Mouse (Mus musculus) heart, adult 2 months (tissue): ENCODE results near the gene Ppp1r37. TPM values are rescaled to one million over a fixed set of nuclear protein-coding genes. Genes with fewer than 3 reads are reported as not detected.

ENCODE experiments used
- DNase-seq, 2 experiments: peaks; one replicate each; pipeline ENCODE4 v3.0.0; 2021
- H3K27ac ChIP-seq: fragments of 200-600 bp; 2 replicates; pipeline ENCODE4 v1.8.1; 2022
- H3K27me3 ChIP-seq: fragments of 200-500 bp; 2 replicates; pipeline ENCODE4 v1.6.1; 2012; ENCODE audit warnings: mild to moderate bottlenecking, low read length, inconsistent platforms, mixed read lengths; ENCODE audit not compliant: control insufficient read depth, insufficient read depth
- H3K36me3 ChIP-seq: fragments of 200-500 bp; 2 replicates; pipeline ENCODE4 v1.6.1; 2012; ENCODE audit warnings: low read length, inconsistent platforms; ENCODE audit not compliant: control insufficient read depth, insufficient read depth
- H3K4me1 ChIP-seq: fragments of 200-500 bp; 2 replicates; pipeline ENCODE4 v1.6.1; 2011; ENCODE audit warnings: low read length; ENCODE audit not compliant: control insufficient read depth, insufficient read depth
- H3K4me3 ChIP-seq: fragments of 200-600 bp; 2 replicates; pipeline ENCODE4 v1.8.1; 2022
- H3K79me2 ChIP-seq: fragments of 200-500 bp; replicated peaks from 2 replicates; pipeline ENCODE4 v1.6.1; 2012; ENCODE audit warnings: mild to moderate bottlenecking, inconsistent platforms, low read length, moderate library complexity, mixed read lengths; ENCODE audit not compliant: control insufficient read depth, insufficient read depth
- H3K9ac ChIP-seq: fragments of 200-500 bp; 2 replicates; pipeline ENCODE4 v1.6.1; 2012; ENCODE audit warnings: low read depth, mild to moderate bottlenecking, control low read depth, inconsistent platforms, low read length, mixed read lengths
- CTCF ChIP-seq: fragments of 200-600 bp; IDR thresholded peaks from 2 replicates; pipeline ENCODE4 v1.8.1; 2022; ENCODE audit warnings: antibody characterized with exemption, mild to moderate bottlenecking, moderate library complexity
- EP300 ChIP-seq: fragments of 200-500 bp; IDR thresholded peaks from 2 replicates; pipeline ENCODE4 v1.6.1; 2011; ENCODE audit warnings: low read depth, low read length, control low read depth; ENCODE audit not compliant: insufficient read depth
- POLR2A ChIP-seq: fragments of 200-500 bp; IDR thresholded peaks from 2 replicates; pipeline ENCODE4 v1.6.1; 2011; ENCODE audit warnings: mild to moderate bottlenecking, low read depth, low read length, control low read depth; ENCODE audit not compliant: insufficient read depth
- WGBS: fragments of 180-500 bp; shearing (Covaris S2); methylation state at CpG from one replicate; pipeline ENCODE4 v1.1.7; 2018; 5-methylcytosine and 5-hydroxymethylcytosine counted together
- intact Hi-C: fragments of 180-260 bp; cut with DNase I; formaldehyde crosslinking; loops from one replicate; pipeline ENCODE4 v1.15.1; 2025
- polyA plus RNA-seq: library from polyadenylated mRNA; depleted of rRNA; stranded (reverse); fragments of >200 nt; gene quantifications from 2 replicates; pipeline ENCODE4 v1.2.3, GENCODE M21; 2012
- total RNA-seq, 2 experiments: library from RNA; stranded (reverse); gene quantifications; 2 replicates each; pipeline ENCODE4 v1.2.3; 2021

The Ppp1r37 gene
- total and polyA plus RNA-seq, 3 experiments, result 58.0 to 69.5 (median 66.4) TPM

DNA sequence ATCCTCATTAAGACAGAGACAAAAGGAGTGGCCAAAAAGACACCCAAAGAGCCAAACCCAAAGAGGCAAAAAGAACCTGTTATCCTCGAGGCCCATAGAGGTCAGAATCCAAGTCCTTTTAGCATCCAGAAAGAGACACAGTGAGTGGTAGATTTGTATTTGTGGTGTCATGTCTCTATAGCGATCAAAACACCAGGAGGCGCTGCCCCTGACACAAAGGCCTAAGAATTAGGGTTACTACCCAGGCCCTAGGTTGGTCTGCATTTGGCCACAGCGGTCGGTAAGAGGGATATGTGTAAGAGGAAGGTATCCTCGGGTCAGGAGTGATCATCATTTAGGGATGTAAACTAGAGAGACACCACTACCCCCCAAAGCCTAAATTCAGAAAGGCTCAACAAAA is 56.5 kb downstream of the Ppp1r37 start:
- intact Hi-C loops, result no loop called here
- WGBS, result 65% methylated on average over 6 of the region's 6 CpGs
- no peaks in the 10 kb centered on the region for H3K27me3 ChIP-seq
- H3K9ac ChIP-seq, result no peak overlapping the region
- no peaks in the 10 kb centered on the region for H3K79me2 ChIP-seq
- no peaks in the 10 kb centered on the region for H3K36me3 ChIP-seq
- H3K27ac ChIP-seq, result no peak overlapping the region
- TF ChIP-seq POLR2A, result no peak
- peak; percentile 28 for TF ChIP-seq CTCF
- H3K4me1 ChIP-seq, result peaks cover 6% of the 10 kb centered on the region
- no peak overlapping the region for H3K4me3 ChIP-seq
- no peak for DNase-seq

DNA sequence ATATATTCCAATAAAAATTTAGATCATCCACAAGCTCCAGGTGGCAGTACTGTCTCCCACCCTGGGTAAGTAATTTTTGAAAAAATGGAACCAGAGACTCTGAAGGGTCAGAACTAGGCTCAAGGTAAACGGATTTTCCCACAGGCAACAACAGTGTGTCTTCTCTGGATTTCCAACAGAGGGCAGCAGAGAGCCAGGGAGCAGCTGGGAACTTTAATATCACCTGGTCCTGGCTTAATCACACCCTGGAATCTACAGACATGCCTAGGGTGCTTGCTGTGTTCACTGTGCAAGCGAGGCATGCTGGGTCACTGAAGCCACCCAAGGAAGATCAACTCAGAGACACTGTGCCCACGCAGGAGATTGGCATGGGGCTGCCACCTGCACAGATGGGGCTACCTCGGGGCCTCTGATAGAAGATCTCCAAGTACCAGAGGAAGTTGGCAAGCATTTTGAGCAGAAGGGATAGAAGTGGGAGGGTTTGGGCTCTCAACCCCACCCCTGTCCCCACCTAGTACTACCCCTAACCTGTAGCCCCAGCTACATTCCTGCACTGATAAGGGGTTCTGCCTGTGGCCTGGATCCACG is 59.3 kb downstream of the Ppp1r37 start:
- intact Hi-C loops, result loop anchor here (2.0 kb wide), 1 partner anchor 115 kb away; no protein-coding TSS in a partner anchor
- no peak overlapping the region for H3K27ac ChIP-seq
- peak in 1 of 2 experiments; percentile 44 for DNase-seq

DNA sequence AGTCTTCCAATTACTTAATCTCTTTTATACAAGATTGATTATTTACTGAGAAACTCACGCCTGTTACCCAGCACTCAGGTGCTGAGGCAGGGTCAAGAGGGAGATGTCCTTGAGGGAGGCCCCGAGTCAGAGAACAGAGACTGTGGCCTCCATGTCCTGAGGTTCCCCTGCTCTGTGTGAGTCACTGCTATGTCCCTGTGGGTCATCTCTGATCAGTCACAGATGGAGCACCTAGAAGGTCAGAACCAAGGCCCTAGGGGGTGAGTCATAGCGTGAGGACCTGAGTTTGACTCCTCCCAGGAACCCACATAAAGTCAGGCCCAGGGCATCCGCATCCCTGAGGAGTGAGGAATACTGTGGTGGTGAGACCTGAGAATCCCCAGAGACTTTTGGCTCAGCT is 61.2 kb downstream of the Ppp1r37 start:
- Histone ChIP-seq H3K79me2 (no peaks in the 10 kb centered on the region), H3K9ac (no peak overlapping the region), H3K4me3 (no peak overlapping the region), H3K4me1 (no peaks in the 10 kb centered on the region), H3K27ac (no peak overlapping the region), H3K36me3 (no peaks in the 10 kb centered on the region), H3K27me3 (no peaks in the 10 kb centered on the region)
- intact Hi-C loops, result loop anchor here (2.0 kb wide), 1 partner anchor 117 kb away; no protein-coding TSS in a partner anchor
- no peak for DNase-seq
- no peak for TF ChIP-seq EP300
- no peak for TF ChIP-seq CTCF
- no peak for TF ChIP-seq POLR2A
- 75% methylated on average over 4 of the region's 4 CpGs for WGBS

More for the DNA sequence above, 59.3 kb downstream of the Ppp1r37 start:
- peaks cover 3% of the 10 kb centered on the region for H3K4me1 ChIP-seq
- H3K79me2 ChIP-seq, result no peaks in the 10 kb centered on the region
- H3K27me3 ChIP-seq, result no peaks in the 10 kb centered on the region
- WGBS, result 28% methylated on average over 5 of the region's 5 CpGs
- no peak overlapping the region for H3K9ac ChIP-seq
- H3K4me3 ChIP-seq, result no peak overlapping the region
- H3K36me3 ChIP-seq, result no peaks in the 10 kb centered on the region
- TF ChIP-seq EP300 (no peak), POLR2A (no peak), CTCF (peak; percentile 99; the same call in 1 of the 2 replicates)

DNA sequence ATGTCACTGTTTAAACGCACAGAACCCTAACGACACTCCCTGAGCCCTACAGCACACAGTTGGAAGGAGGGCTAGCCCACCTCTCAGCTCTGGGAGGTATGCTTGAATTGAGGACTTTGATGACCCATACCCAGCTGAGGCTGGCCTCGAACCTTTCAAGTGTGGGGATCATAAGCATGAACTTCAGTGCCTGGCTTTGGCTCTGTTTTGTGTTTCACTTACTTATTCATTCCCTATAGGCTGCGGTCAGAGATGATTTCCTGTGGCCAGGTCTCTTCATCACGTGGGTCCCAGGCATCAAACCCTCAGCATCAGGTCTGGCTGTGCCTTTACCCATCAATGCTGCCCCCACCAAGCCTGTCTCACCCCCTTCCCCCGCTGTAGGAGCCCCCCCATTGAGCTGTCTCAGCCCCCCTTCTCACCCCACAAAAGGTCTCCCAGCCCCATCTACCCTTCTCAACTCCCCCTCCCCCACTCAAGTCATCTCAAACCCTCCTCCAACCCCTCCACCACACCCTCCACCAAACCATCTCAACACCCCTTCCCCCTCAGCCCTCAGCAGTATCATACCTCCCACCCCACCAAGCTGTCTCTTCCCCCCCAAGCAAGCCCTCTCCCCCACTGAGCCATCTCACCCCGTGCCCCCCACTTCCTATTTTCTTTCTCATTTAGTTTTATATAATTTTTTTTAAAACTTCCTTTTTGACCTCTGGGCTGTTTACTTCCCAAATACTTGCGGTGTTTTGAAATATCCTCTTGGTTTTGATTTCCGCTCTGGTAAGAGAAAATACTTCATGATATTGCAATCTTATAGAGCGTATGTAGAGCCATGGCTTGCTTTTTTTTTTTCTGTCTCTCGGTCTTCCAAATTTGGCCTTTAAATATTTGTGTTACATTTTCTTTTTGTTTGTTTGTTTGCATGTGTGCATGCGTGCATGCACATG is 62.2 kb downstream of the Ppp1r37 start:
- Histone ChIP-seq H3K4me3 (no peak overlapping the region), H3K36me3 (no peaks in the 10 kb centered on the region), H3K9ac (no peak overlapping the region), H3K27me3 (no peaks in the 10 kb centered on the region), H3K27ac (no peak overlapping the region), H3K79me2 (no peaks in the 10 kb centered on the region), H3K4me1 (no peaks in the 10 kb centered on the region; the same call in 1 of the 2 replicates)
- whole genome bisulfite sequencing, result 58% methylated on average over 12 of the region's 12 CpGs
- TF ChIP-seq EP300 (no peak), CTCF (no peak), POLR2A (no peak)
- DNase-seq, result no peak
- intact Hi-C loops, result no loop called here

DNA sequence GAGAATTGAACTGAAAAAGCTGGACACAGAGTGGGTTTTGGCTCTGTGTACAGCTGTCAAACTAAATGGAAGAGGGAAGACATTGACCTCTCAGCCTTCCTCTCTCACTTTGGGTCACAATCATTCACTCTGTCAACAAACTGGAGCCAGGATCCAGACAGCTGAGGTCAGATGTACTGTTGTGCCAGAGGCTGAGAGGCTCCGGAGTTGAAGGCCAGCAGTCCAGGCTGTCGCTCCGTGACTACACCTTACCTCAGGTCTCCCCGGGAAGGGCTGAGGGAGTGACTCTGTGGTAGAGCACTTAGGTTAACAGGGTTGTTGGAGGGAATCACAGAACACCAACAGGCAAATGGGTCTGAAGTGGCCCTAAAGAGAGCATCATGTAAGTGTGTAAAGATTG is 64.5 kb downstream of the Ppp1r37 start:
- no peaks in the 10 kb centered on the region for H3K79me2 ChIP-seq
- no peaks in the 10 kb centered on the region; the same call in 1 of the 2 replicates for H3K4me1 ChIP-seq
- no peak for DNase-seq
- no peak for TF ChIP-seq POLR2A
- H3K4me3 ChIP-seq, result no peak overlapping the region
- H3K27me3 ChIP-seq, result no peaks in the 10 kb centered on the region
- H3K36me3 ChIP-seq, result no peaks in the 10 kb centered on the region
- no peak overlapping the region for H3K9ac ChIP-seq
- no peak overlapping the region for H3K27ac ChIP-seq
- intact Hi-C loops, result no loop called here
- WGBS, result 69% methylated on average over 4 of the region's 4 CpGs

DNA sequence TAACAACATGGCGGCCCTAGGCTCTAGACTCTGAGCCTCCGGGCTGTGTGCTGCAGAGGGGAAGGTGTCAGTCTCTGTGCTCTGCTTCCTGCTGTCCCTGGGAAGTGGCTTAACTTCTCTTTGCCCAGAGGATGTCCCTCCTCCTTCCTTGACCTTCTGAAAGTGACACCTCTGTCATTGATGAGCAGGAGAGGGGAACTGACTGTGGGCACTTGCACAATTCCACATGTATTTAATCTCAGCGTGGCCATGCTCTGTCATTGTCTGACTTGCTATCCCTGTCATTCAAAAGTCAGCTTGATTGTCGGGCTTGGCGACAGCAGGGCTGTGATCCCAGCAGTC is 66.7 kb downstream of the Ppp1r37 start:
- Histone ChIP-seq H3K27ac (no peak overlapping the region), H3K4me3 (no peak overlapping the region), H3K36me3 (no peaks in the 10 kb centered on the region), H3K79me2 (no peaks in the 10 kb centered on the region), H3K4me1 (peaks cover 2% of the 10 kb centered on the region; the same call in 1 of the 2 replicates), H3K9ac (no peak overlapping the region), H3K27me3 (no peaks in the 10 kb centered on the region)
- no peak for TF ChIP-seq POLR2A
- TF ChIP-seq EP300, result no peak
- no peak for TF ChIP-seq CTCF
- 70% methylated on average over 5 of the region's 5 CpGs for WGBS
- no peak for DNase-seq
- intact Hi-C loops, result no loop called here
